Comparison of ENCODE assay signal across 14 mouse cellular contexts in genomic region chr5:134607121-134607520, GRCm38 (mm10). TPM values are rescaled to one million over a fixed set of nuclear protein-coding genes. Genes with fewer than 3 reads are reported as not detected.
DNase-seq lines count a peak whose midpoint lies in the region; ATAC-seq and TF ChIP-seq lines count a peak whose summit lies in the region.
"Had no signal": no experiment of that assay in that cellular context is flagged by ENCODE, and none has a peak within 500 bp of the region (broad histone marks: within the 10 kb centered on the region; RNA-seq: fewer than 3 reads in every experiment).

No protein-coding gene starts in this region.

- intact Hi-C loops in gastrocnemius, postnatal 14 days (cut with DNase I; ENCODE audit: low total_unique reads) = no loop called here
- intact Hi-C loops in gastrocnemius, postnatal 36 days (cut with DNase I) = no loop called here

- ATAC-seq in stomach, embryonic 16.5 days (ENCODE audit: insufficient read depth, low FRiP score) = 0 out of 2 replicates have a peak, but pooled peaks have one; percentile 44
- no peak; the same call in 1 of the 2 replicates for ATAC-seq in stomach, postnatal 0 days (ENCODE audit: low FRiP score, low TSS enrichment)
- no peak for ATAC-seq in midbrain, embryonic 11.5 days (ENCODE audit: low FRiP score)

- 0 out of 2 replicates have a peak overlapping the region, but pooled peaks have one; percentile 3 for H3K4me2 ChIP-seq in stomach, embryonic 16.5 days (ENCODE audit: low read depth, low read length)
- H3K4me2 ChIP-seq in stomach, postnatal 0 days (replicated peaks; ENCODE audit: low read depth) = no peak overlapping the region
- no peak overlapping the region for H3K4me2 ChIP-seq in midbrain, embryonic 11.5 days
- H3K4me2 ChIP-seq: kidney, embryonic 15.5 days; limb, embryonic 13.5 days had no signal

- DNase-seq in gastrocnemius, postnatal 14 days = peak; percentile 30
- no peak for DNase-seq in gastrocnemius, postnatal 36 days
- no peak for DNase-seq in stomach, postnatal 0 days (ENCODE audit: low spot score)
- DNase-seq in lung, postnatal 4 days = peak; percentile 43 to 53
- DNase-seq in splenic B cell, adult 2 months (ENCODE audit: low read depth, low spot score) = peak; percentile 80
- no peak for DNase-seq in cerebellum, adult 8-10 months
- no peak for DNase-seq in midbrain, embryonic 11.5 days (ENCODE audit: low spot score, missing footprints)
- DNase-seq: embryo, embryonic 11 days; gastrocnemius, postnatal 25 days had no signal

- no peak overlapping the region for H3K4me3 ChIP-seq in stomach, embryonic 16.5 days (replicated peaks; ENCODE audit: low read length)
- no peak overlapping the region for H3K4me3 ChIP-seq in stomach, postnatal 0 days (ENCODE audit: low read depth, low read length)
- H3K4me3 ChIP-seq in midbrain, embryonic 11.5 days (ENCODE audit: low read depth, low read length) = no peak overlapping the region
- H3K4me3 ChIP-seq: hindbrain, embryonic 10.5 days; kidney, embryonic 15.5 days; limb, embryonic 13.5 days had no signal

- H3K27me3 ChIP-seq in stomach, embryonic 16.5 days (ENCODE audit: control insufficient read depth, insufficient read depth, low read length) = no peaks in the 10 kb centered on the region
- H3K27me3 ChIP-seq in stomach, postnatal 0 days (ENCODE audit: control insufficient read depth, insufficient read depth, low read length) = no peaks in the 10 kb centered on the region
- no peaks in the 10 kb centered on the region for H3K27me3 ChIP-seq in splenic B cell, adult 2 months (ENCODE audit: control insufficient read depth, insufficient read depth, low read length, poor library complexity, severe bottlenecking)
- H3K27me3 ChIP-seq in midbrain, embryonic 11.5 days (ENCODE audit: control insufficient read depth, insufficient read depth, low read length) = no peaks in the 10 kb centered on the region
- H3K27me3 ChIP-seq: kidney, embryonic 15.5 days; limb, embryonic 13.5 days had no signal

- H3K36me3 ChIP-seq in stomach, embryonic 16.5 days (ENCODE audit: control insufficient read depth, insufficient read depth, low read length) = no peaks in the 10 kb centered on the region
- H3K36me3 ChIP-seq in stomach, postnatal 0 days (ENCODE audit: control insufficient read depth, insufficient read depth, low read length) = no peaks in the 10 kb centered on the region
- peaks cover 8% of the 10 kb centered on the region for H3K36me3 ChIP-seq in splenic B cell, adult 2 months (ENCODE audit: control insufficient read depth, insufficient read depth, low read length, poor library complexity, severe bottlenecking)
- no peaks in the 10 kb centered on the region for H3K36me3 ChIP-seq in midbrain, embryonic 11.5 days (ENCODE audit: control insufficient read depth, insufficient read depth, low read length)
- H3K36me3 ChIP-seq: kidney, embryonic 15.5 days; limb, embryonic 13.5 days had no signal

- TF ChIP-seq EP300 in stomach, postnatal 0 days (optimal IDR thresholded peaks at IDR 0.05) = no peak

- 51% methylated on average over 5 of the region's 5 CpGs for WGBS in stomach, embryonic 16.5 days
- WGBS in stomach, postnatal 0 days = 32% methylated on average over 5 of the region's 5 CpGs
- 67% methylated on average over 5 of the region's 5 CpGs for WGBS in midbrain, embryonic 11.5 days

- H3K4me1 ChIP-seq in stomach, embryonic 16.5 days (ENCODE audit: control insufficient read depth, insufficient read depth, low read length) = no peaks in the 10 kb centered on the region
- no peaks in the 10 kb centered on the region for H3K4me1 ChIP-seq in stomach, postnatal 0 days (replicated peaks; ENCODE audit: control insufficient read depth, insufficient read depth)
- H3K4me1 ChIP-seq in midbrain, embryonic 11.5 days (ENCODE audit: control insufficient read depth, insufficient read depth, low read length) = no peaks in the 10 kb centered on the region
- H3K4me1 ChIP-seq: kidney, embryonic 15.5 days; limb, embryonic 13.5 days had no signal

- H3K9ac ChIP-seq in stomach, embryonic 16.5 days (ENCODE audit: low read length) = no peak overlapping the region
- H3K9ac ChIP-seq in stomach, postnatal 0 days (ENCODE audit: low read length) = no peak overlapping the region
- no peak overlapping the region for H3K9ac ChIP-seq in midbrain, embryonic 11.5 days (ENCODE audit: low read length)
- H3K9ac ChIP-seq: kidney, embryonic 15.5 days; limb, embryonic 13.5 days had no signal

- no peak for TF ChIP-seq CTCF in stomach, postnatal 0 days (IDR thresholded peaks at IDR 0.05; ENCODE audit: low read depth)

- no peak overlapping the region for H3K27ac ChIP-seq in stomach, embryonic 16.5 days (ENCODE audit: low read length)
- no peak overlapping the region for H3K27ac ChIP-seq in stomach, postnatal 0 days (replicated peaks)
- H3K27ac ChIP-seq in midbrain, embryonic 11.5 days (ENCODE audit: low read depth, low read length) = no peak overlapping the region
- H3K27ac ChIP-seq: hindbrain, embryonic 10.5 days; kidney, embryonic 15.5 days; limb, embryonic 13.5 days had no signal

- H3K9me3 ChIP-seq in stomach, embryonic 16.5 days (replicated peaks; ENCODE audit: control insufficient read depth, low read length) = no peaks in the 10 kb centered on the region
- no peaks in the 10 kb centered on the region for H3K9me3 ChIP-seq in stomach, postnatal 0 days (ENCODE audit: control insufficient read depth, low read length)
- no peaks in the 10 kb centered on the region for H3K9me3 ChIP-seq in midbrain, embryonic 11.5 days (ENCODE audit: control insufficient read depth, low read length)
- H3K9me3 ChIP-seq: hindbrain, embryonic 10.5 days; kidney, embryonic 15.5 days; limb, embryonic 13.5 days had no signal

RNA-seq across cellular contexts. Expression of gene Lat2, which starts 7.7 kb away (rescaled TPM):
- total RNA-seq in gastrocnemius, postnatal 14 days (2021) = 1 to 10 TPM; 1.3 to 1.5 TPM
- 1 to 10 TPM; 1.4 TPM for total RNA-seq in gastrocnemius, postnatal 36 days (2021)
- polyA plus RNA-seq in stomach, embryonic 16.5 days (2015; fragmentation: Nextera tagmentation; extraction: Ambion mirVana) = 3.4 and 3.5 TPM in 2 replicates
- 0.99 and 1.1 TPM in 2 replicates for polyA plus RNA-seq in stomach, postnatal 0 days (2015; fragmentation: Nextera tagmentation; extraction: Ambion mirVana)
- polyA plus RNA-seq in midbrain, embryonic 11.5 days (2014; fragmentation: Nextera tagmentation; extraction: Ambion mirVana) = 1.5 and 1.6 TPM in 2 replicates

RNA-seq across cellular contexts. Expression of gene Rfc2, which starts 26.0 kb away (rescaled TPM):
- total RNA-seq in gastrocnemius, postnatal 14 days (2021) = 10 to 100 TPM; 12.4 to 14.1 TPM
- 10 to 100 TPM; 17.0 to 18.0 TPM for total RNA-seq in gastrocnemius, postnatal 36 days (2021)
- 197 and 214 TPM in 2 replicates for polyA plus RNA-seq in stomach, embryonic 16.5 days (2015; fragmentation: Nextera tagmentation; extraction: Ambion mirVana)
- 81.5 and 83.7 TPM in 2 replicates for polyA plus RNA-seq in stomach, postnatal 0 days (2015; fragmentation: Nextera tagmentation; extraction: Ambion mirVana)
- polyA plus RNA-seq in midbrain, embryonic 11.5 days (2014; fragmentation: Nextera tagmentation; extraction: Ambion mirVana) = 321 and 338 TPM in 2 replicates

RNA-seq across cellular contexts. Expression of gene Eif4h, which starts 32.2 kb away (rescaled TPM):
- 100 to 1,000 TPM; 110 to 114 TPM for total RNA-seq in gastrocnemius, postnatal 14 days (2021)
- total RNA-seq in gastrocnemius, postnatal 36 days (2021) = 10 to 100 TPM; 90.2 to 93.5 TPM
- 378 and 395 TPM in 2 replicates for polyA plus RNA-seq in stomach, embryonic 16.5 days (2015; fragmentation: Nextera tagmentation; extraction: Ambion mirVana)
- polyA plus RNA-seq in stomach, postnatal 0 days (2015; fragmentation: Nextera tagmentation; extraction: Ambion mirVana) = 238 and 242 TPM in 2 replicates
- 421 and 442 TPM in 2 replicates for polyA plus RNA-seq in midbrain, embryonic 11.5 days (2014; fragmentation: Nextera tagmentation; extraction: Ambion mirVana)

RNA-seq across cellular contexts. Expression of gene Syna, which starts 47.1 kb away (rescaled TPM):
- total RNA-seq in gastrocnemius, postnatal 14 days (2021) = under 1 TPM in 1 of 2 experiments, not detected in 1; 0.29 TPM
- total RNA-seq in gastrocnemius, postnatal 36 days (2021) = not detected
- polyA plus RNA-seq in stomach, embryonic 16.5 days (2015; fragmentation: Nextera tagmentation; extraction: Ambion mirVana) = 0.10 TPM in 1 of 2 replicates, not detected in the other
- polyA plus RNA-seq in stomach, postnatal 0 days (2015; fragmentation: Nextera tagmentation; extraction: Ambion mirVana) = 0.07 TPM in 2 replicates
- polyA plus RNA-seq in midbrain, embryonic 11.5 days (2014; fragmentation: Nextera tagmentation; extraction: Ambion mirVana) = 0.30 TPM in 1 of 2 replicates, not detected in the other
- total RNA-seq: gastrocnemius, postnatal 25 days had no signal
- polyA plus RNA-seq: forebrain, embryonic 11.5 days had no signal

RNA-seq across cellular contexts. Expression of gene Clip2, which starts 54.9 kb away (rescaled TPM):
- 1 to 10 TPM; 6.4 to 8.4 TPM for total RNA-seq in gastrocnemius, postnatal 14 days (2021)
- total RNA-seq in gastrocnemius, postnatal 36 days (2021) = 1 to 10 TPM; 2.7 to 2.9 TPM
- 2.9 and 3.5 TPM in 2 replicates for polyA plus RNA-seq in stomach, embryonic 16.5 days (2015; fragmentation: Nextera tagmentation; extraction: Ambion mirVana)
- 1.0 and 1.1 TPM in 2 replicates for polyA plus RNA-seq in stomach, postnatal 0 days (2015; fragmentation: Nextera tagmentation; extraction: Ambion mirVana)
- polyA plus RNA-seq in midbrain, embryonic 11.5 days (2014; fragmentation: Nextera tagmentation; extraction: Ambion mirVana) = 5.6 and 5.8 TPM in 2 replicates

Comparison
In these comparisons a context has a peak if more than half of its experiments do, and no peak if none do; other contexts are left out.
1. DNase-seq: peak in gastrocnemius, postnatal 14 days (single experiment), lung, postnatal 4 days (2 of 2) and splenic B cell, adult 2 months (single experiment); none in gastrocnemius, postnatal 36 days (0 of 2), stomach, postnatal 0 days (single experiment), cerebellum, adult 8-10 months (single experiment) and midbrain, embryonic 11.5 days (single experiment).